Mouse (Mus musculus) induced T-regulatory cell, adult 2 months (primary cell): Measurements from ENCODE around the gene Pcyt1a.
A peak's percentile ranks its signal among the peaks of the same experiment; 100 is the strongest.
"Not testable (repeated sequence)": the region's sequence is repeated elsewhere in the genome, so short reads cannot be mapped to it uniquely, and the experiment has no call there.

Experiments
- DNase-seq: peaks from one replicate; pipeline ENCODE4 v3.0.0-alpha.2; 2012; ENCODE audit warnings: low read depth

Pcyt1a gene

DNA sequence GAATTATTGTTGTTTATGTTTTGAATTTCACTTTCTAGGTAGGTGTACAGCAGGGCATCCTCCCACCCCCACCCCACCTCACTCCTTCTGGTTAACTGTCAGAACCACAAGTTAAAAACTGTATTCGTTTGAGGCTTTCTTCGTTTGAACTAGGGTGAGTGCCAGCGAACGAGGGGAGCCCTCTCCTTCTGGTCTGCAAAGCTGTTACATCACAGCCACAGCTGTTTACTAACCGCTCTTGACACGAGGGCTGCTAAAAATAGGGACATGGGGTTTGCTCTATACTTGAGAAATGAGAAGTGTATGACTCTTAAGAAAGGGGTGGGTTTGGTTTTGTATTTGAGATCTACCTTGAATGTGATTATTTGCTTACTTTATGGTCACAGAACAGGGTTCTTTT, 3.3 kb downstream of the Pcyt1a start:
- peak; percentile 67 for DNase-seq

DNA sequence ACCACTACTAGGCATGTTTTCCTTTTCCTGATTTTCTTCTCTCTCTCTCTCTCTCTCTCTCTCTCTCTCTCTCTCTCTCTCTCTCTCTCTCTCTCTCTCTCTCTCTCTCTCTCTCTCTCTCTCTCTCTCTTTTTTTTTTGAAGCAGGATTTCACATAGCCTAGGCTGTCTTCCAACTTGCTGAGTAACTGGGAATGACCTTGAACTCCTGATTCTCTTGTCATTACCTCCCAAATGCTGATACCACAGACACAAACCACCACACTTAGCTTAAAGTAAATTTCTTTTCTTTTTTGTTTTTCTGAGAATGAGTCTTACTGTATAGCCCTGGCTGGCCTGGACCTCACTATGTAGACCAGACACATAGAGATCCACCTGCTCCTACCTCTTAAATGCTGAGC, 4.0 kb downstream of the Pcyt1a start:
- DNase-seq = no peak

DNA sequence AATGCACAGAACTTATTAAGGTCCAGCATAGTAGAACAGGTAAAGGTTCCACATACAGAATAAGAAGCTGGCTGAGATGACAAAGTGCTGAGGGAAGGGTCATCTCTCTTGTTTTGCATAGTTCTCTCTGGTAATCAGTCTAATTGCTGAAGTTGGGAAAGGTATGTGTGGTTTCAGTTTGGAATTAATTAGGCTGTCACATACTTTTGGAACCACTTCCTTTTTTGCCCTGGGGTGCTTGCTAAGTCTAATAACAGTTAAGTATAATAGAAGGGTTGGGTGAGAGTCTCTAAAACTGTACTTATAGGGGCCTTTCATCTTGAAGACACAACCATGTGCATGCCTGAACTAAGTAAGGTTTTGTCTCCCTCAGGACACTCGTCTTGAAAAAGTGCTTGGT, 5.9 kb downstream of the Pcyt1a start:
- no peak for DNase-seq

DNA sequence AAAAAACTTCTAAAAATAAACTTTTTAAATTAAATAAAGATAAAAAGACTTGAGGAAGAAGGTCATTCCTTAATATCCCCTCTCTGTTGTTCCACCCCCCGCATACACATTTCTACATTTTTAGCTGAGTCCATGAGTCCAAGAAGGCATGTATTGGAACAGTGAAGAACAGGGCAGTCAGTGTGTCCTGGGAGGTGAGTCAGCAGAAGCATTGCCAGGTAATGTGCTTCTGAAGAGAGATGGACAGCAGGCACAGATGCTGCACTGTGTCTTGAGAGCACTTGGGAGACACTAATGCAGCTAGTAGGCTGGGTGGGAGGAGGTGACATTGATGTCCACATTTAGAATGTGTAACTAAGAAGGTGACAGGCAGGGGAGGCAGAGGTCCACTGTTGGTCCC, 6.5 kb downstream of the Pcyt1a start:
- DNase-seq = no peak

- DNase-seq = no peak
Observed at GRCm38 (mm10) chr16:32441432-32441831, 10.7 kb downstream of the Pcyt1a start.

- not testable (repeated sequence) for DNase-seq
Observed at GRCm38 (mm10) chr16:32444615-32445014, 13.9 kb downstream of the Pcyt1a start.

GRCm38 (mm10) chr16:32445558-32445957, 14.8 kb downstream of the Pcyt1a start:
- DNase-seq = no peak

- no peak for DNase-seq
Observed at GRCm38 (mm10) chr16:32446563-32447138, 15.9 kb downstream of the Pcyt1a start.

DNA sequence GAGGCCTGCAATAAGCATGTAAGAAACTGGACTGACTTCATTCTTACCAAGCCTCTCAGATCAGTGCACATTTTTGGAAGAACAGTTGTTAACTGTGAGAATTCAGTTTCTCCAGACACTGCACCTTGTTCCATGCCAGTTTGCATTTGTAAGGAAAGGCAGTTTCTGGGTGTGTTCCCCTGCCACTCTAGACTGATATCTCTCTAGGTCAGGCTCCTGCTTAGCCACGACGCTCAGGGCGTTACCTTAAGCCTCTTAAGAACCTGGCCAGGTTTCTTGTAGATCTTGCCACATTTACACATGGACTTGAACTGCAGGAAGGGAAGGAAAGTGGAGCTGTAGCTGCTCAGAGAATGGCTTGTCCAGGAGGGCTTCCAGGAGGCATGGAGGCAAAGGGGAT, 18.9 kb downstream of the Pcyt1a start:
- no peak for DNase-seq

- no peak for DNase-seq
Observed at GRCm38 (mm10) chr16:32450133-32450532, 19.4 kb downstream of the Pcyt1a start.

GRCm38 (mm10) chr16:32453102-32453501, 22.4 kb downstream of the Pcyt1a start:
- DNase-seq = no peak

GRCm38 (mm10) chr16:32454646-32455045, 23.9 kb downstream of the Pcyt1a start:
- no peak for DNase-seq

GRCm38 (mm10) chr16:32456086-32456485, 25.4 kb downstream of the Pcyt1a start:
- DNase-seq = no peak

DNA sequence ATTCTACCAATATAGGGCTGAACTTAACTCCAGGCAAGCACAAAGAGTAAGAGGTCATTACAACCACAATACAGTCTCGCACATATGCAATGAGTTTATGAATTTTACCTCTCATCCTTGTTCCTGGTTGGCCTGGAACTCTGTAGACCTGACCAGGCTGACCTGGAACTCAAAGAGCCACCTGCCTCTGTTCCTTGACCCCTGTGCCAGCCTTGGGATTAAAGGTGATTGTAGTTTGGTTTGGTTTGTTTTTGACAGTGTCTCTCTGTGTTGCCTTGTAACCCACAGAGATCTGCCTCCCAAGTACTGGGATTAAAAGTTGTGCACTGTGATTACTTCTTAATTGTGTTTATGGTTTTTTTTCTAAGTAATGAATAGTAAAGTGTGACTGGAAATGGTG, 26.0 kb downstream of the Pcyt1a start:
- no peak for DNase-seq

- peak; percentile 59 for DNase-seq
Observed at GRCm38 (mm10) chr16:32457589-32458386, 27.1 kb downstream of the Pcyt1a start.

DNA sequence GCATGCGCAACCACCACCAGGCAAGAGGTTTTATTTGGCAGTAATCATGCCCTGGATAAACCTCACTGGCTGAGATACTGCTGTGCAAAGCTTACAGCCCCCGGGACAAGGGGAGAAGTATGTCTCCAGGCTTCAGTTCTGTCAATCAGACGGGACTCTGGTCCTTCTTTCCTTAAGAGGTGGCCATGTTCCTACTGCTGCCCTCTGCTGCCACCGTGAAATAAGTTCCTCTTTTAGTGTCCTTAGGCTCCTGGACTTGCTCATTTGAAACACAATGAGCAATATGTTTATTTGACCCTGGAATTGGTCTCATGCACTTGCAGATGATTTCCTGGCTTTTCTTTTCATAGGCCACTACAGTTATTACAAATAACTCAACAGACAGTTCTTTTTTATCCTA, 29.8 kb downstream of the Pcyt1a start:
- no peak for DNase-seq

- no peak for DNase-seq
Observed at GRCm38 (mm10) chr16:32461713-32462112, 31.0 kb downstream of the Pcyt1a start.

- DNase-seq = no peak
Observed at GRCm38 (mm10) chr16:32462950-32463349, 32.2 kb downstream of the Pcyt1a start.

GRCm38 (mm10) chr16:32463426-32463825, 32.7 kb downstream of the Pcyt1a start:
- DNase-seq = no peak

- no peak for DNase-seq
Observed at GRCm38 (mm10) chr16:32464908-32465307, 34.2 kb downstream of the Pcyt1a start.

- DNase-seq = no peak
Observed at GRCm38 (mm10) chr16:32468488-32468887, 37.8 kb downstream of the Pcyt1a start.

DNA sequence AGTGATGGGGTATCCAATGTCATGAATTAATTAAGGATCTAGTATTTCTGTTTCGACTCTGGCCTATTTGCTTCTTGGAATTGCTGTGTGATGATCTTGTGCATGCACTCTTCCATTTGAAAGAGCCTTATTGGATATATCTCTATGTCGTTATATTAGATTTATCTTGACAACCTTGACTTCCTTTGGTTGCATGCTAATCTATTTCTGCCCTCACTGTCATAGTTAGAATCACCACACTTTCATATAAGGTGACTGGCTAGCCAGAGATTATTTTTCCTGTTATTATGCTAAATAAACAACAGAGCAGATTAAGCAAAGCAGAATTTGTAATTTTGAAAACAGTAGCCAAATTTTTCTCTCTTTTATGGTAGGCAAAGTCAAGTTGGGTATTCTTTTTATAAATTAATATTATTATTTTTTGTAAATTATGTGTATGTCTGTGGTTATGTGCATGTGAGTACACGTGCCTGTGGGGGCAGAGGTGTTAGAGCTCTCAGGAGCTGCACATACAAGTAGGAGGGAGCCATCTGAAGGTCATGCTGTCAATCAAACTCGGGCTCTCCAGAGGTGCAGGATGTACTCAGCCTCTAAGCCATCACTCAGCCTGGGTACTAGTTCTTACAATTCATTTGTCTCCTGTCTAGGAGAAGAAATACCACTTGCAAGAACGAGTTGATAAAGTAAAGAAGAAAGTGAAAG, 38.8 kb downstream of the Pcyt1a start:
- no peak for DNase-seq
